Mouse (Mus musculus): ENCODE results near the gene Fxyd1. TPM values are rescaled to one million over a fixed set of nuclear protein-coding genes. Genes with fewer than 3 reads are reported as not detected.

Gene Fxyd1
- total RNA-seq (2021) = 1,000 to 10,000 TPM; 1,112 to 1,150 TPM
- long read RNA-seq, experiment 1, transcript Fxyd1-212 (8 exons, 568 nt) = minor isoform, 115 of 536 reads
- long read RNA-seq, experiment 1, transcript Fxyd1-217 (8 exons, 594 nt) = minor isoform, 10 of 536 reads
- long read RNA-seq, experiment 1, transcript Fxyd1-203 (8 exons, 492 nt) = minor isoform, 50 of 536 reads
- long read RNA-seq, experiment 1, transcript Fxyd1-213 (3 exons, 255 nt) = major isoform, 250 of 536 reads
- long read RNA-seq, experiment 1, partial matches to known transcripts = 60 of 536 reads
- long read RNA-seq, experiment 1, other reads (novel, unspliced or antisense) = 27 of 536 reads
- long read RNA-seq, experiment 2, transcript Fxyd1-212 (8 exons, 568 nt) = minor isoform, 96 of 584 reads
- long read RNA-seq, experiment 2, transcript Fxyd1-203 (8 exons, 492 nt) = minor isoform, 58 of 584 reads
- long read RNA-seq, experiment 2, transcript Fxyd1-201 (8 exons, 620 nt) = minor isoform, 8 of 584 reads
- long read RNA-seq, experiment 2, transcript Fxyd1-213 (3 exons, 255 nt) = major isoform, 312 of 584 reads
- long read RNA-seq, experiment 2, partial matches to known transcripts = 53 of 584 reads
- long read RNA-seq, experiment 2, other reads (novel, unspliced or antisense) = 33 of 584 reads

DNA sequence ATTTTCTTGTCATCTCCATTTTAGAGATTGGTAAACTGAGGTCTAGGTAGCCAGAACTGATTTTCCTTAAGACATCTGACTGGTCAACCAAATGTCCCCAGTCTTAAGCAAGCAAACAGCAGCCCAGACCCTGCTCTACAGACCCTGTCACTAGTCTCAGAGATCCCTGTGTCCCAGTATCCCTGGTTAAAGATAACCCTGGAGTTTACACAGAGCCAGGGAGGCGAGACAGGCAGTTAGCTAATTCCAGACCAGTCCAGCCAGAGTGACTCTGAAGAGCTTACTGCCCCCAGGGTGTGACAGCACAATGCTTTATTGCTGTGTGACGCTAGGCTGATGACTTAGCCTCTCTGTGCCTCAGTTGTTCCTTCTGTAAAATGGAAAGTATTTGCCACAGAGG is at the start of gene Fxyd1:
TSS of gene Fxyd1 (minus strand) at position 129 of the 400 bp plus-strand sequence.
- DNase-seq = no peak

DNA sequence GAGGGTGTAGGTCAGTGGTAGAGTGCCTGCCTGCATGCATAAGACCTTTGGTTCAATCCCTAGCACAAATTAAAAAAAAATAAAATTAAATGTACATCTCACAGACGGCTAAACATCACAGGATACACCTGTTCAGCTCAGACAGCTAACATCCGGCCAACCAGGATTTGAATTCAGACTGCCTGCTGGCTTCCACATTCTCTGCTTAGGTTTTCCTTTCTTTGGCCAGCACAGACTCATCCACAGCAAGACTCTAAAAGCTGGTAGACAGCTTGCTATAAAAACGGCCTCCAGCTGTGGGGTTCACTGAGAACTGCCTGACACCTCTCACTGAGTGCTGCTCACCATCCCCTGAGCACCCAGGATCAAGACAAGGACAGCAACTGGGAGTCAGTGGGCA is 49.2 kb upstream of the Fxyd1 start:
- DNase-seq = no peak

- peak; percentile 84 for DNase-seq
These were observed 48.2 kb upstream of the Fxyd1 start for GRCm38 (mm10) chr7:31105061-31105768.

- no peak for DNase-seq
These were observed 43.8 kb upstream of the Fxyd1 start for GRCm38 (mm10) chr7:31100786-31101185.

DNA sequence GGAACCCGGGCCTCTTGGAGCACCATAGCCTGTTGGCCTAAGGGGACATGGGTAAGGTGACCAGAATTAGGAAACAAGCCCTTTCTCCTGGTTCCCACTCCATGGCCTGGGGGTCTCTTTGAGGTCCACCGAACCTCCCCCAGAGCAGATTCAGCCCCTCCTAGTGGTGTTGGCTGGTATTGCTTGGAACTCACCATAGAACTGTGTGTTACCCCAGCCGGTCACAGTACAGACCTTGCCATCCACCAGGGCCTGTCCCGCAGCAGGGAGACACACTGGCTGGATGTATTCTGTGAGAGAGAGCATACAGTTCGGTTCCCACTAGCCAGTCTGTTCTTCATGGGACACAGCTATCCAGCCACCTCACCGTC is 42.6 kb upstream of the Fxyd1 start:
- DNase-seq = no peak

DNA sequence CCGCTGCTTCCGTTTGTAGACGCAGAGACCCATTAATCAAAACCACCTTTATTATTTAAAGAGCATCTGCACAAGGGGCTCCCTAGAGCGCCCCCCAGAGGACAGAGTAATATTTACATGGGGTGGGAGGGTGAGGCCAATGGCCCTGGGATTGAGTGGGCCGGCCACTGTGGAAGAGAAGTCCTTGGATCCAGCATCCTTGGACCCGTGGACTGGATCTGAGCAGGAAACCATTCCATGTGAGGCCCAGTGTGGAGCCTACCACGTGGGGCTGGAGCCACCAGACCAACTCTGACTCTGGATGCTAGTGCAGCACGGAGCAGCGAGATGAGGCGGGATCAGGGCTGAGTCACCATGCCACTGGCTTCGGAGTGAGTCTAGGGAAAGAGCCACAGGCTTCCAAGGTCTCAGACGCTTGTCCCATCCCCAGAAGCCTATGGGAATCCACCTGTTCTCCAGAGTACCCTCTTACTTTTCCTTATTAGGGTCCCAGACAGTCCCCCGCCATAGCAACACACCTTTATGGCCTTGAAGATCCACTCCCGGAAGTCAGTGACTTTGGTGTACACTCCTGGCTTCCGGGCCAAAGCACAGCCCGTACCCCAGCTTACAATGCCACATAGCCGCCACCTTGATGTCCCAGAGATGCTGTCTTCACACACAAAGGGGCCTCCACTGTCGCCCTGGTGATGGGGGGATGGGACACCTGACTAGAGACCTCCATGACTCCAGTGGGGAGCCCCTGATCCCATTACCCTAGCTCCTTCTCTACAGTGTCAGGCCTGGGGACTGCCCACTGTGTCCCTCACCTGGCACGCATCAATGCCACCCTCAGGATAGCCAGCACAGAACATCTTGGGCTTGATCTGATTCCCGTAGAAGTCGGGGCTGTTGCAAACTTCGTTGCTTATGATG is 42.0 kb upstream of the Fxyd1 start:
- no peak for DNase-seq

DNA sequence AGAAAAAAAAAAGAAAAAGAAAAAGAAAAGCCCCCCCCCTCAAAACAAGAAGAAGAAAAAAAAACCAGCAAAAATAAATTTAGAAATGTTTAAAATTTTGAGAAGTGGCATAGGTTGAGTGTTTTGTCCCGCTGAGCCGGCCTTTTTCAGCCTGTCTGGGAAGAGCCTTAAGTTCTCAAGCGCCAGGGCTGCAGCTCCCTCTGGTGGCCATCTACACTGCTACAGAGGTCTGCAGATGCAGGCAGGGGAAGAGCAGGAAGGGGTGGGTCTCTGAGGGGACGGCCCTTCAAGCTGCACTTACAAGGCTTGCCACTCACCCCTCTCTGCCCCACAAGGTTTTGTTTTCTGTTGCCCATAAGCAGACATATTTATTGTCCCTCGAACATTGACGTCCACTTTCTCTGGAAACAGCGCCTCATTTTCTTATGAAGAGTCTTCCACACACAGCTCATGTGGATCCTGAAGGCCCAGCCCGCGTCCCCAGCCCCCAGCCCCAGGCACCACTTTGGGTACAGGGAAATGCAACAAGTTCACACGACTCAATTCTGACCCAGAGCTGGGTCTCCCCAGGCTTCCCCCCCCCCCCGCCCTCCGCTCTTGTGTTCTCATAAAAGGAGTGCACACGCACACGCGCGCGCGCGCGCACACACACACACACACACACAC is 40.7 kb upstream of the Fxyd1 start:
- peak; percentile 92 for DNase-seq

DNA sequence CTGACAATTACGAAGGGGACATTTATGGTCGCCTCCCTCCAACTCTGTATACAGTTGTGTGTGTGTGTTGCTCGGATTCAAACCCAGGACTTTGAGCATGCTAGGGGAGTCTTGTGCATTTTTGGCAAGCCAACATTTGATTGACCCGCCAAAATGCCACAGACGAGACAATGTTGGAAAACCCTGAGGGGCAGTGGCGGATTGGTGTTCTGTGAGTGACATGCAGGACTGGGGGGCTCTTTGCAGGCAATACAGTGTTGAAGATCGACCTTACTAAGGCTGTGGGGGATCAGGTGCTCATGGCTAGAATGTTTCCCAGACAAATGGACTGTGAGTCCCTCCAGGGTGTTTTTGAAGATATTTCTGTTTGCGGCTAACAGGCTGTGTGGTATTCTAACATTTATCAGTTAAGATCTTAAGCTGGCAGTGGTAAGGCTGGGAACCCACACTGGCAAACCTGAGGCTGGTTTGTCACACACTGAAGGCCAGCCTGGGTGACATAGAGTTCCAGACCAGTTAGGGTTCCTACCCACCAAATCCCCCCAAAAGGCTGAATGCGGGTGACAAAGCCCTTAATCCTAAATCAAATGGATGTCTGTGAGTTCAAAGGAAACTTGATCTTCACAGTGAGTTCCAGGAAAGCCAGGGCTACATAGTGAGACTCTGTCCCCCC is 40.0 kb upstream of the Fxyd1 start:
- DNase-seq = no peak

- DNase-seq = no peak
These were observed 37.9 kb upstream of the Fxyd1 start for GRCm38 (mm10) chr7:31094774-31095501.

- no peak for DNase-seq
These were observed 32.7 kb upstream of the Fxyd1 start for GRCm38 (mm10) chr7:31089721-31090120.

GRCm38 (mm10) chr7:31088206-31088605 is 31.2 kb upstream of the Fxyd1 start:
- DNase-seq = no peak

DNA sequence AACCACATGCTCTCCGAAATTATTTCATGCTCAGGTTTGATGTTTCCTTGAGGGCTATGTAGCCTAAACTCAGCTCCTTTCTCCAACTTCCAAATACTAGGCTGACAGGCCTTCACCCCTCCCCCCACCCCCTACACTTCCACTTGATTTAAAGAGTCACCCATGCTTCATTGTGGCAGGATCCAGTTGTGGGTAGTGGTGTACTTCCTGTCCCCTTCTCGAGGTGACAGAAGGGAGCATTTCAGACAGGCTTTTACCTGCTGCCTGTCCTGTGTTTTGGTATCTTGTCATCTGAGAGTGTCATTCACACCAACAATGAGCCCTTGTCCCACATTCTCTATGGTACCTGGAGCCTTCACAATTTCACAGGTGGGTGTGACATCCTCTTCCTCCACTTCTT is 30.3 kb upstream of the Fxyd1 start:
- DNase-seq = no peak

GRCm38 (mm10) chr7:31086175-31086755 is 29.3 kb upstream of the Fxyd1 start:
- DNase-seq = no peak

DNA sequence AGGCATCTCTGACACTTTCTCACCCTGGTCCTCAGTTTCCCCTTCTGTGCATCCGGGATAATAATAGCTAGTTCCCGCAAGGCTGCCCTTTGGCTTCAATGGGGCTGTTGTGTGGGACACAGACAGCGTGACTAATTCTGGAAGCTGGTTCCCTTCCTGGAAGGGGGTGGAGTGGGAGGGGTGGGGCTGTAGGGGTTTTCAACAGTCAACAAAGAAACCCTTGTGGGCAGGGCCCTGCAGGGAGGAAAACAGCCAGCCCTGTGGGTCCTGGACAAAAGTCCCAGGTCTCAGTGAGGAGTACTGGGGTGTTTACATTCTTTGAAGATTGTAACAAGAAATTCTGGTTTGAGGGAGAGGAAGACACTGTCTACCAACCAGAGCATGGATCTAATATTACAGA is 28.2 kb upstream of the Fxyd1 start:
- DNase-seq = no peak

DNA sequence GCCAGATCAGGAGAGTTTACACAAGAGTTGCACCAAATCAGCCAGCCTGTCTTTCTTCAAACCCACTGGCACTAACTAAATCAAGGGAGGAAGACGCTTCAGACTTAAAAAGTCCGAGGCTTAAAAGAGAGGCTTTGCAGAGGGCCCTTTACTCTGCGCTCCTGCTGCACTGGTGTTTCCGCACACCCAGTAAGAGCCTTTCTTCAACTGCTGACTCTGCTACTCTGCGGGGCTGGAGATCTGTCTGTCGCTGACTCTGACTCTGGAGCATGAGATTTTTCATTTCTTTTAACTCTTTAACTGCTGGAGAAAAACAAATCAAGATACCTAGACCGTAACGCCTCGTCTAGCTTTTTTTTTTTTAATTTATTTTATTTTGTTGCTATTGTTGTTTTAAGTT is 27.1 kb upstream of the Fxyd1 start:
- no peak for DNase-seq

DNA sequence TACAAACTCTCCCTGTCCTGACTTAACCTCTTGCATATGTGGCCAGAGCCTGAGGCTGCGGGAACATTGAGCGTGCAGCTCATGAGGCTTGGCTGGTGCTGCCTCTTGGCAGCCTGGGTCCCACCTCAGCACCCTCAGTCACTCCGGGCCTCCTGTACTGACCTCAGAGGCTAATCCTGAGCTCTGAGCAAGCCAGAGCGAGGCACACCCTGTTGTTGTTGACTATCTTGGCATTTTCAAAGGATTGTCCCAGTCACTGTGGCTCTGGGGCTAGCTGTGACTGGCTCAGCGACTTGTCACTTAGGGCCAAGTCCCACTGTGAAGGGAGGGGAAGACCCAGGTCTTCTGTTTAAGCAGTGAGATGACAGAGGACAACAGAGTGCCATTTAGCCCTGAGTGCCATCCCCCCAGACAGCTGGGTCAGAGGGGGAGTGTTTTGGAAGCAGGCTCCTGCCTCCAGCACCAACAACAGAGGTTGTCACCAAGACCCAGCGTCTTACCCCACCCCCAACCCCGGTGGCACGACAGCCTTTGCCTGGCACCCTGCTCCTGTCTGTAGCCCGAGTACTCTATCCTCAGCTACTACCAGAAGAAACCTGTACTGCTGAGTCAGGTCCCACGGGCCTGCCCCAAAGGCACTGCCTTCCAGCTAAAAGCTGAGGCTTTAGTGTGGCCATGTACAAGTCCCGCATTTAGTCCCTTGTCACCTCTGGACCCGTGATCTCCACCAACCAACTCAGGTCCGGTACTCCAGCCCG is 26.0 kb upstream of the Fxyd1 start:
- DNase-seq = peak; percentile 65

- DNase-seq = no peak
These were observed 25.1 kb upstream of the Fxyd1 start for GRCm38 (mm10) chr7:31082106-31082505.

DNA sequence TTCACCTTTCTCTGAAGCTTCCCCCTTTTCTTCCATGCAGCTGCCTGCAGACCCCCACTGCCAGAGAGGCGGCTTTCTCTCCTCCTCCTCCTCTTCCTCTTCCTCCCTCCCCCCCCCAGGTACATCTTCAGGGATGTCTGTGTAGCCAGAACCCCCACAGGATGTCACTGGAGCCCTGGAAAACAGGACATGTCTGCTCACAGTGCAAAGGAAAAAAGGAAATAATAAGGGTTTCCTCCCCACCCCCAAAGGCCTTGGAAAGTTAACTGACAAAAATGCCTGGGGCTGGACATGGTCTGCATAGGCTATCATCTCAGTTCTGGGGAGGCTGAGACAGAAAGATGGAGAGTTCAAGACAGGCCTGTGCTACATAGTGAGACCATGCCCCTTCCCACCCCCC is 24.1 kb upstream of the Fxyd1 start:
- DNase-seq = no peak

DNA sequence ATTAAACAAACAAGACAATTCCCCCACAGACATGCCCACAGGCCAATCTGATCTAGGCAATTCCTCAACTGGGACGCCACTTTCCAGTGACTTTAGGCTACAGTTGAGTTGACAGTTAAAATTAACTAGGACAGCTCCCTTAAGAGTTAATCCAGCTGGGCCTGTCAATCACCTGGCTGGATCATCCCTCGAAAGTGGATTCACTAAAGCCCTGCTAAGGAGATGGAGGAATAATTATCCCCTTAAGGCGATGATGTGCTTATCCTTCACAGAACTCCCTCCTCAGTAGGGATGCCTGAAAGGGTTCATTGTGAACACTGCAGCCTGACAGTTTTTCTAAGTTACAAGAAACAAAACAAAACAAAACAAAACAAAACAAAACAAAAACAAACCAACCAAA is 23.6 kb upstream of the Fxyd1 start:
- no peak for DNase-seq
